Mouse (Mus musculus) ES-E14 (cell line): ENCODE results near the gene Dusp1.

Source experiments
- CHD2 ChIP-seq: IDR thresholded peaks from 2 replicates; pipeline ENCODE4 v1.6.1; 2014; ENCODE audit warnings: mild to moderate bottlenecking, low read depth, low read length, inconsistent platforms
- HCFC1 ChIP-seq: IDR thresholded peaks from 2 replicates; pipeline ENCODE4 v1.6.1; 2012; ENCODE audit warnings: low read length, inconsistent platforms, borderline replicate concordance; ENCODE audit not compliant: insufficient read depth
- MAFK ChIP-seq: IDR thresholded peaks from 2 replicates; pipeline ENCODE4 v1.6.1; 2014; ENCODE audit warnings: mild to moderate bottlenecking, low read depth, low read length, inconsistent platforms; ENCODE audit not compliant: insufficient read depth
- ZNF384 ChIP-seq: IDR thresholded peaks from 2 replicates; pipeline ENCODE4 v1.6.1; 2012; ENCODE audit warnings: low read depth, low read length, inconsistent platforms

DNA sequence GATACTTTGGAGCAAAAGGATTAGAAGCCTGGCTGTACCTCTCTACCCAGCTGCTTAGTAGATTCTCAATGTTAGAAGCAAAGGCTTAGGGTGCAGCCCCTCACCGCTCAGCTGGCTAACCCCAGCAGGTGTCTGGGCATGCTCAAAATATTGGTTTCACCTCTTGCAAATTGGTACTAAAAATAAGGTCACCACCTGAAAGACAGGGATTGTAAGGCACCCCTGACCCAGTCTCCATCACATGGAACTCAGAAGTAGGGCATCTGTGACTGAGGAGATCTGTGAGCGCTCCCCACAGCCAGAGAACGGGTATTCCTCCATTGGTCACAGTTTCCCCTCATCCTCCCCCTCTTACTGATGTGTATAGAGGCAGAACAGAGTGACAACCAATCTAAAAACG lies 364 bp upstream of the Dusp1 start:
- TF ChIP-seq ZNF384 (no peak), HCFC1 (no peak), CHD2 (no peak), MAFK (no peak)
